Mouse (Mus musculus): ENCODE results near the gene Zbtb33. TPM values are rescaled to one million over a fixed set of nuclear protein-coding genes. Genes with fewer than 3 reads are reported as not detected.

The Zbtb33 gene
- polyA plus RNA-seq, 1 experiment from 2014 or later = 8.0 TPM

Small RNA genes lying within 50 kb of the gene (microRNA-seq; reads per million reads assigned to microRNA genes)
- 1.1 reads per million for gene Mir3110

Other genes starting within 250 kb of the Zbtb33 start
- gene Btg1-ps1, start 171.0 kb upstream of the Zbtb33 start, polyA plus RNA-seq (2014; fragmentation: Nextera tagmentation; extraction: Ambion mirVana) = not detected in 2 replicates
- not detected in 2 replicates for gene Btg1-ps2, start 146.7 kb upstream of the Zbtb33 start, polyA plus RNA-seq (2014; fragmentation: Nextera tagmentation; extraction: Ambion mirVana)
- gene Rhox10, start 123.3 kb upstream of the Zbtb33 start, polyA plus RNA-seq (2014; fragmentation: Nextera tagmentation; extraction: Ambion mirVana) = not detected in 2 replicates
- not detected in 2 replicates for gene Rhox11, start 104.7 kb upstream of the Zbtb33 start, polyA plus RNA-seq (2014; fragmentation: Nextera tagmentation; extraction: Ambion mirVana)
- gene Rhox12, start 78.9 kb upstream of the Zbtb33 start, polyA plus RNA-seq (2014; fragmentation: Nextera tagmentation; extraction: Ambion mirVana) = not detected in 2 replicates
- not detected in 2 replicates for gene Rhox13, start 68.6 kb upstream of the Zbtb33 start, polyA plus RNA-seq (2014; fragmentation: Nextera tagmentation; extraction: Ambion mirVana)
- 23.5 and 31.5 TPM in 2 replicates for gene Tmem255a, start 62.6 kb downstream of the Zbtb33 start, polyA plus RNA-seq (2014; fragmentation: Nextera tagmentation; extraction: Ambion mirVana)
- not detected in 2 replicates for gene Atp1b4, start 126.4 kb downstream of the Zbtb33 start, polyA plus RNA-seq (2014; fragmentation: Nextera tagmentation; extraction: Ambion mirVana)